Mouse (Mus musculus): Measurements from ENCODE around the gene Rab3a. TPM values are rescaled to one million over a fixed set of nuclear protein-coding genes. Genes with fewer than 3 reads are reported as not detected.

Rab3a gene
- total and polyA plus RNA-seq, 3 experiments = 46.5 to 89.1 (median 48.0) TPM

DNA sequence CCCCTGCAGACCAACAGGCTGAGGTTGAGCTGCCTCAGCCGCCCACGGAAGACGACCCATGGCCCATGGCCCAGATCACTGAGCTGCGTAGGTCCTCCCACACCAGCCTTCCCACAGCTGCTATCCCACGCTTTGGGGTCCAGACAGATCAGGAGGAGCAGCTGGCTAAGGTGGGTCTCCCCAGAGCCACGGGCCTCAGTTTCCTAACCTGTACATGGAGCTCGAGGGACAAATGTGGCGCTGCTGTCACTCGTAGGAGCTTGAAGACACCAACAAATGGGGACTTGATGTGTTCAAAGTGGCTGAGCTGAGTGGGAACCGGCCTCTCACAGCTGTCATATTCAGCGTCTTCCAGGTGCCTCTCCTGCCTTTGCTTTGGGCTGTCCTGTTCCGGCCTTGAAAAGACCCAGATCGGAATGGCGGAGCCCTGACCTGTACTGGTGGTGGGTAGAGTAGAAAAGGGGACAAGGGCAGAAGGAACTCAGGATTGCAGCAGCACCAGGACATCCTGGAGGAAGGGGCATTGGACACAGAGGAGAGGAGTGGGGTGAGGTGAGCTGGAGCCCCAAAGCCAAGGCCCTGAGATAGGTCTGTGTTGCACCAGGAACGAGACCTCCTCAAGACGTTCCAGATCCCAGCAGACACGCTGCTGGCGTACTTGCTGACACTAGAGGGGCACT, 7.1 kb upstream of the Rab3a start:
- DNase-seq = no peak
- TF ChIP-seq CTCF (IDR thresholded peaks at IDR 0.05) (no peak), EP300 (IDR thresholded peaks at IDR 0.05; ENCODE audit: insufficient read depth, low read depth, low read length) (no peak), POLR2A (IDR thresholded peaks at IDR 0.05; ENCODE audit: insufficient read depth, low read depth, low read length) (no peak)
- no peak overlapping the region for H3K9ac ChIP-seq (ENCODE audit: low read depth, low read length)
- no peaks in the 10 kb centered on the region for H3K79me2 ChIP-seq (replicated peaks; ENCODE audit: control insufficient read depth, insufficient read depth, low read length)
- peaks cover 5% of the 10 kb centered on the region for H3K4me1 ChIP-seq (ENCODE audit: control insufficient read depth, insufficient read depth, low read length)
- intact Hi-C loops (cut with DNase I) = no loop called here
- no peaks in the 10 kb centered on the region for H3K36me3 ChIP-seq (ENCODE audit: control insufficient read depth, insufficient read depth, low read length)
- no peak overlapping the region for H3K27ac ChIP-seq
- no peak overlapping the region for H3K4me3 ChIP-seq
- WGBS = 81% methylated on average over 18 of the region's 18 CpGs
- H3K27me3 ChIP-seq (ENCODE audit: control insufficient read depth, insufficient read depth, low read length) = no peaks in the 10 kb centered on the region

DNA sequence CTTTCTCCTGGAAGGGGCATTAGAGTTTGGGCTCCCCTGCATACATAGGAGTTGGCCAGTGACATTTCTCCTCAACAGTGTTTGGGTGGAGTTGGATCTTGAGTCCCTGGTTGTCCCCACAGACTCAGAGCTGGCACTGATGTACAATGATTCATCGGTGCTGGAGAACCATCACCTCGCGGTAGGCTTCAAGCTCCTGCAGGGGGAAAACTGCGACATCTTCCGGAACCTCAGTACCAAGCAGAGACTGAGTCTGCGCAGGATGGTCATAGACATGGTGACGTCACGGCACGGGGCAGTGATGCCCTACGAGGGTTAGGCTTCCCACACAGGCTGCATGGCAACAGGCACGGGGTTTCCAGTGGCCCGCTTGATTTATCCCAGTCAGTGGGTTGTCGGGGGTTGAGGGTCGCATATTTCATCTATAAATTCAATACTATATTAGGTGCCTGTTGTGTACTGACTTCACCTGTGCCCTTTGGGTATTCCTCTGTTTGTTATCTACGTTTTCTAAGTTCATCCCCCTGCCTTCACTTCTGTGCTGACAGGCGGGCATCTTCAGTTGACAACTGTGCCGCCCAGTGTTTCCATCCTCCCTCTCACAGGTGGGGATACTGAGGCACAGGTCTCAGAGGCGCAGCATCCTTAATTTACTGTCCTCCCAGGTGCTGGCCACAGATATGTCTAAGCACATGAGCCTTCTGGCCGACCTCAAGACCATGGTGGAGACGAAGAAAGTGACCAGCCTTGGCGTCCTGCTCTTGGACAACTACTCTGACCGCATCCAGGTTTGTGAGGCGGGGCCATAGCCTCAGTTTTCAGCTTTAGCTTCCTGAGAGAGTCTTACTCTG, 6.0 kb upstream of the Rab3a start:
- no peaks in the 10 kb centered on the region for H3K27me3 ChIP-seq (ENCODE audit: control insufficient read depth, insufficient read depth, low read length)
- peaks cover 7% of the 10 kb centered on the region for H3K4me1 ChIP-seq (ENCODE audit: control insufficient read depth, insufficient read depth, low read length)
- 84% methylated on average over 23 of the region's 23 CpGs for WGBS
- H3K36me3 ChIP-seq (ENCODE audit: control insufficient read depth, insufficient read depth, low read length) = no peaks in the 10 kb centered on the region
- H3K4me3 ChIP-seq = no peak overlapping the region
- no peak overlapping the region for H3K9ac ChIP-seq (ENCODE audit: low read depth, low read length)
- no peaks in the 10 kb centered on the region for H3K79me2 ChIP-seq (replicated peaks; ENCODE audit: control insufficient read depth, insufficient read depth, low read length)
- no peak overlapping the region for H3K27ac ChIP-seq
- DNase-seq = peak in 1 of 2 experiments; percentile 17
- intact Hi-C loops (cut with DNase I) = no loop called here
- TF ChIP-seq CTCF (IDR thresholded peaks at IDR 0.05) (no peak), EP300 (IDR thresholded peaks at IDR 0.05; ENCODE audit: insufficient read depth, low read depth, low read length) (no peak), POLR2A (IDR thresholded peaks at IDR 0.05; ENCODE audit: insufficient read depth, low read depth, low read length) (no peak)

- Histone ChIP-seq H3K27ac (no peak overlapping the region), H3K4me1 (ENCODE audit: control insufficient read depth, insufficient read depth, low read length) (peaks cover 11% of the 10 kb centered on the region), H3K79me2 (replicated peaks; ENCODE audit: control insufficient read depth, insufficient read depth, low read length) (no peaks in the 10 kb centered on the region), H3K27me3 (ENCODE audit: control insufficient read depth, insufficient read depth, low read length) (no peaks in the 10 kb centered on the region), H3K4me3 (no peak overlapping the region), H3K36me3 (ENCODE audit: control insufficient read depth, insufficient read depth, low read length) (peaks cover 3% of the 10 kb centered on the region; the same call in 1 of the 2 replicates), H3K9ac (ENCODE audit: low read depth, low read length) (no peak overlapping the region)
- DNase-seq = no peak
- WGBS = 84% methylated on average over 19 of the region's 19 CpGs
- intact Hi-C loops (cut with DNase I) = no loop called here
- TF ChIP-seq POLR2A (IDR thresholded peaks at IDR 0.05; ENCODE audit: insufficient read depth, low read depth, low read length) = no peak
- TF ChIP-seq CTCF (IDR thresholded peaks at IDR 0.05) = no peak
- no peak for TF ChIP-seq EP300 (IDR thresholded peaks at IDR 0.05; ENCODE audit: insufficient read depth, low read depth, low read length)
Observed at GRCm38 (mm10) chr8:70749097-70749674, 5.3 kb upstream of the Rab3a start.

- intact Hi-C loops (cut with DNase I) = loop anchor here (5.0 kb wide), 1 partner anchor 48 kb away; the partner anchor contains the start of gene Iqcn
- peak in 1 of 2 experiments; percentile 47 for DNase-seq
- no peak overlapping the region for H3K4me3 ChIP-seq
- H3K79me2 ChIP-seq (replicated peaks; ENCODE audit: control insufficient read depth, insufficient read depth, low read length) = no peaks in the 10 kb centered on the region
- WGBS = 80% methylated on average over 13 of the region's 13 CpGs
- H3K36me3 ChIP-seq (ENCODE audit: control insufficient read depth, insufficient read depth, low read length) = peaks cover 3% of the 10 kb centered on the region; the same call in 1 of the 2 replicates
- TF ChIP-seq CTCF (IDR thresholded peaks at IDR 0.05) (no peak), EP300 (IDR thresholded peaks at IDR 0.05; ENCODE audit: insufficient read depth, low read depth, low read length) (no peak), POLR2A (IDR thresholded peaks at IDR 0.05; ENCODE audit: insufficient read depth, low read depth, low read length) (no peak)
- no peak overlapping the region for H3K9ac ChIP-seq (ENCODE audit: low read depth, low read length)
- no peaks in the 10 kb centered on the region for H3K27me3 ChIP-seq (ENCODE audit: control insufficient read depth, insufficient read depth, low read length)
- H3K4me1 ChIP-seq (ENCODE audit: control insufficient read depth, insufficient read depth, low read length) = peaks cover 14% of the 10 kb centered on the region
- H3K27ac ChIP-seq = no peak overlapping the region
Observed at GRCm38 (mm10) chr8:70750128-70750680, 4.3 kb upstream of the Rab3a start.

GRCm38 (mm10) chr8:70752000-70752764, 2.3 kb upstream of the Rab3a start:
- Histone ChIP-seq H3K9ac (ENCODE audit: low read depth, low read length) (no peak overlapping the region), H3K36me3 (ENCODE audit: control insufficient read depth, insufficient read depth, low read length) (peaks cover 3% of the 10 kb centered on the region; the same call in 1 of the 2 replicates), H3K27ac (peak overlapping the region; percentile 92), H3K4me3 (peak overlapping the region; percentile 37), H3K79me2 (replicated peaks; ENCODE audit: control insufficient read depth, insufficient read depth, low read length) (no peaks in the 10 kb centered on the region), H3K4me1 (ENCODE audit: control insufficient read depth, insufficient read depth, low read length) (peaks cover 21% of the 10 kb centered on the region), H3K27me3 (ENCODE audit: control insufficient read depth, insufficient read depth, low read length) (no peaks in the 10 kb centered on the region)
- peak; percentile 83 to 84 for DNase-seq
- TF ChIP-seq CTCF (IDR thresholded peaks at IDR 0.05) (peak; percentile 82), POLR2A (IDR thresholded peaks at IDR 0.05; ENCODE audit: insufficient read depth, low read depth, low read length) (peak; percentile 55; the same call in 1 of the 2 replicates), EP300 (IDR thresholded peaks at IDR 0.05; ENCODE audit: insufficient read depth, low read depth, low read length) (peak; percentile 39; the same call in 1 of the 2 replicates)
- 18% methylated on average over 11 of the region's 11 CpGs for WGBS
- intact Hi-C loops (cut with DNase I) = loop anchor here (1.0 to 5.0 kb wide), 2 partner anchors 32 to 50 kb away; partner anchors contain the start of gene Iqcn
